Mouse (Mus musculus): ENCODE measurements around the gene Oas1c.

Gene Oas1c

DNA sequence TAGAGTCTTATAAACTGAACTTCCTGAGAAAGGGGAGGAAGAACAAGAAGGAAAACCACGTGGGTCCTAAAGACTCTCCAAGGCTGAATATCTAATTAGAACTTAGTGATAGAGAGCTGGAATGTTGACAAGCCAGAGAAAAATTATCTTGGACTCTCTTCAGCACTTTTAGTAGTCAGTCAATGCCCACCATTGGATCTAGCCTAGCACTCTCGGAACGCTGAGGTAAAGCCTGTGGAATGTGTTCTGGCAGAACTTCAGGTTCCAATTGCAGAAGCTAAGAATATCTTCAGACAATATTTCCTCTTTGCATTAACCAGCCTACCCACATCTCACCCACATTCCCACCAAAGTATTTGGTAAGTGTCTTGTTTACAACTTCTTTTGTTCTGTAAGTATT, 32.4 kb downstream of the Oas1c start:
- DNase-seq: no peak

DNA sequence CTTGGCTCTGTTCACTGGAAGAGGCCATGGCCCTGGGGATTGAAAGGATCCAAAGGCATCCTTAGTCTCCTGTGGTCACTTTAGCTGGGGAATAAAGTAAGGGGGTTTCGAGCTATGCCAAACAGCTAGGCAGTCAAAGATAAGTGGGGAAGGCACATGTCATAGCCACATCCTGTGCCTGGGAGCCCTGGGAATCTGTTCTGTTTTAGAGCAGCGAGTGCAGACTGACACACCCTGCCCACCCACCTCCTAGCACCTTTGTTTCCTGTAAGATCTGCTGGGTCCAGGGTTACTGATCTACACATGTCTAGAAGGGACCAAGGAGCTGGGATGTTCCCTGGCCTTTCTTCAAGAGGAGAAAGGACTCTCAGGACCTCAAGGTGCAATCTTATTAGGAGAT, 33.4 kb downstream of the Oas1c start:
- peak; percentile 36 for DNase-seq

DNA sequence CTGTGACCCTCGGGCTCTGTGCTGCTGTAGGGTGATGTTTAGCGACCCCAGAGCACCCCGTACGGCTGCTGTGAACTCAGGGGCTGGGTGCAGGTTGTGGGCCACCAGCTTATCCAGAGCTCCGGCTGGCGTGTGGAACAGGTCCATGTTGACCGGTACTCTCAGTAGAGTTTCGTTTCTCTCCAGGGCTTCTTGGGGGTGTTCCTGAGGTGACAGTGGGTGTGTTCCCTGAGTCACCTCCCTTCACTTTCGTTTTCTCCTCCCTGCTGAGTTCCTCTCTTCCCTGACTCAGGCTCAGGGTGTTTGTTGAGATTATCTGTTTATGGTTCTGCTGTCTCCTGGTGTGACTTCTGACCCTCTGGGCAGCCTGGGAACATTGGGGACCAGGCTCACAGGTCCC, 34.8 kb downstream of the Oas1c start, which contains the start of gene Oas3:
Oas3 (minus strand) TSS at position 184 of the 400 bp plus-strand sequence.
- DNase-seq: peak; percentile 26

DNA sequence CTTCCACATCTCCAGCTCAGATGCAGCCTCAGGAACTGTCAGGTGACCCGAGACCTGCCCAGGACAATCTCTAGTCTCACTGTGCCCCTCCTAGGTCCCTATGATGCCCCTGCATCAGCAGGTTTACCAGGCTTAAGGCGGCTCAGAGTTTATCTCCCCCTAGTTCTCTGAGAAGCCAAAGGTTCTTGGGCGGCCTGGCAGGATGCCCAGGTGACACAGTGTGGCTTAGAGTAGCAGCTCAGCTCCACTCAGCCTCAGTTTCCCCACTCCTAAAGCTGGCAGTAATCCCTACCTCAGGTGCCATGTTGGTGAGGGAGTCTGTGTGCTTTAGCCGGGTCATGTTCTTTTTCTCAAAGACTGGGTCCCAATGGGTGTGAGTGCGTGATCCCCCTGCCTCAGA, 35.5 kb downstream of the Oas1c start:
- DNase-seq: no peak

DNA sequence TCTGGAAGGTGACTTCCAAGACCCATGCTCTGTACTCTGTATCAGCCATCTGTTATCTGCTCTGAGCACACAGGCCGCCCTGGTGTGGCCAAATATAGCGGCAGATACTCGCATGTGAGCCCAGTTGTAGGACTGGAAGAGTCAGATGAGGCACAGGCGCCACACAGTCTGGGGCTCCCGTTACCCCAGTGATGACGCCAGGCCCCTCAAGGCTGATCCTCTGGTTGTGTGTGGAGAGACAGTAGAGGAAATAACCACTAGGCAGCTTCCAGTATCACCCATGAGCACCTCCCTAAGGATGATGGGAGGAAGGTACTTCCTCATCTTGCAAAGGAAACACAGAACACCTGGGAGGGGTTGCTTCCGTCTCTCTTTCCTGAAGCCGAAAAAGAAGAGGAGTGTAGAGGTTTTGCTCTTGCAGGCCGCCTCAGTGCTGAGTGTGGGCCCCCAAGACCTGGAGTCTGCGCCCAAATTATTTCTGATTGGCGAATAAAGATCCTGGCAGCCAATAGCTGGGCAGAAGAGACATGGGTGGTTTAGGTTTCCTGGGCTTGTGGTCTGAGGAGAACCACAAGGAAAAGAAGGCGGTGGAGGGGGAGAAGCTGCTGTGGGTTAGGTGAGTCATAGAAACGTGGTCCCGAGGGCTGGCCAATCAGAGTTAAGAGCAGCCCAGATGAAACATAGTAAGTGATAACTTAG, 36.9 kb downstream of the Oas1c start:
- DNase-seq: peak; percentile 75

DNA sequence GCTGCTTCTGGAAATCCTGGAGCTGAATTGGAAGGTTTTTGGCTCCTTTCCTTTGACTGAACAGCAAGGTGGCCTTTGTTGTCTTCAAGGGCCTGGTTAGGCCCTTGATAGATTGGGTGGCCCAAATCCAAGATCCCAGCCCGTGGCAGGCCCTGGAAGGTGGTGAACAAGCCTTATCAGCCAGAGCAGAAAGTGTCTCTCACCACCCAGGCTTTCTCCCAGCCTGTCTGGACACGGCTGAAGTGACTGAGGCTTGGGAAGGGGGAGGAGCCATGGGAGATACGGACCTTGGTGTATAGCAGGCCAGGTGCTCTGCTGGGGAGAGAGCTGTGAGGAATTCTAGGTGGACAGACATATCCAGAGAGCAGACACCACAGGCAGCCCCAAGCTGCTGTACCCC, 42.9 kb downstream of the Oas1c start:
- DNase-seq: no peak

DNA sequence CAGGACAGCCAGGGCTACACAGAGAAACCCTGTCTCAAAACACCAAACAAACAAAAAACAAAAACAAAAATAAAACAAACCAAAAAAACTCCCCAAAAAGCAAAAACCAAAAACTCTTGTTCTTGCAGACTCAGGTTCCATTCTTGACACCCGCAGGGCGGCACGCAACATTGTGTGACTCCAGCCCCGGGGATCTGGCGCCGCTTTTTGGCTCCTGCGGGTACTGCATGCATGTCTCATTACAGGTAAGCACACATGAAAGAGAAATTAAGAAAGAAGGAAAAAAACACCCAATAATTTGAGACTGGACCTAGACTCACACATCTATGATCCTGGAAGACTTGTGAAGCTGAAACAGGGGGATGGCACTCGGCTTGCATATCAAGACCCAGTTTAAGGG, 47.3 kb downstream of the Oas1c start:
- DNase-seq: no peak

DNA sequence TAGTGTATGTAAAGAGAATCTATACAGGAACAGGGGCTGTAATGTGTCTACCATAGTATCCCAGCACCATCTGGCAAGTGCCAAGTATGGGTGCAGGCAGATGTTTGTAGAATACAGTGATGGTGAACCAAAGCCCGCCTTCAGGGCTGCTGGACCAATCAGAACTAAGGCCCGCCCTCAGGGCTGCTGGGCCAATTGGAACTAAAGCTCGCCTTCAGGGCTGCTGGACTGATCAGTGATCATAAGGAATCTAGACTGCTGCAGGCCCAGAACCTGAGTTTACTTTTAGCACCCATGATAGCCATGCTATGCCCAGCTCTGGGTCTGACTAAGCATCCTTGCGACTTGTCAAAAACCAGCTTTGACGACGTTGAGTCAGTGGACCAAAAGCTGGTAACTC, 50.4 kb downstream of the Oas1c start:
- DNase-seq: no peak

DNA sequence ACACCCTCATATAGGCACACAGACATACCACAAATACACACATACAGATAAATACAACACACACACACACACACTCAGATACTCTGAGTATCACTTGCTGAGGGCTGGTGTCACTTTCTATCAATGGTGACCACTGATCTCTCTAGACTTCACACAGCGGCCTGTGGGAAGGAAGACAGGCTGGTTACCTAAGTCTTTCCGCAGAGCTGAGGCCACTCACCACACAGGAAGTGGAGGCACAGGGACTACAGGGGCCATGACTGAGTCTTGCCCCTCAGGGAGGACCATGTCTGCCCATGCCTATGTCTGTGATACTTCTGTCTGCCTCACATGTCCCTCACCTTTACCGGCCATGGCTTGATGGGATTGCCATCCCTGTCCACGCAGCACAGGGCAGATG, 58.1 kb downstream of the Oas1c start:
- no peak for DNase-seq

DNA sequence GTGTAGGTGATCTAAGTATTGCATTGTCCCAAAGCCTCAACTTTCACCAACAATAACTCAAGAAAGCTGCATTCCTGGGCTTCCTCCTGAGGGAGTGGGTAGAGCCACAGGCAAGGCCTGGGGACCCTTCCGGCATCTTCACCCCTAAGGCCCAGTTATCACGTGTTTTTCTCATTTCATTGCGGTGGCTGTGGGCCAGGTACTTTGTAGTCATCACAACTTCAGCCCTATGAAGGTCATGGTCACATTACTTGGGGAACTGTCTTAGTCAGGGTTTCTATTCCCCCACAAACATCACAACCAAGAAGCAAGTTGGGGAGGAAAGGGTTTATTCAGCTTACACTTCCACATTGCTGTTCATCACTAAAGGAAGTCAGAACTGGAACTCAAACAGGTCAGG, 59.5 kb downstream of the Oas1c start:
- no peak for DNase-seq

DNA sequence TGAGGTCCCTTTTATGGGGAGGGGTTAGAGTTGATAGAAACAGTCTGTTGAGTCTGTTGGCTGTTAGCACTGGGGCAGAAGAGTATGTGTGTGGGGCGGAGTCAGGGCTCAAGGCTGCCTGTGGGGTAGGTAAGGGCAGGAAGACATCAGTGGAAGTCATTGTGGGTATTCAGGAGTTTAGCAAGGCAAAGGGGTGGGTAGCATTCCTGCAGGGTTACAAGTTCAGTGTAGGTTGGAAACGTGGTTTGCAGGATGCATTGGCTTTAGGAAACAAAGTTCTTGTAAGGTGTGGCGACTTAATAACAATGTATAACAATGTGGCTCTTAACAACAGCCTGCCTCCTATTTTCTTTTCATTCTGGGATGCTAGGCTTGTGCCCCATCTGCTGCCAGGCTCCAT, 61.1 kb downstream of the Oas1c start:
- no peak for DNase-seq

Data from thymus, postnatal 25 days (tissue).